Mouse (Mus musculus) spleen, adult 2 months (tissue): ENCODE results near the gene Cog8.

ENCODE experiments used
- CTCF ChIP-seq: fragments of 200-500 bp; IDR thresholded peaks from 2 replicates; pipeline ENCODE4 v1.5.1; 2011; ENCODE audit warnings: mild to moderate bottlenecking, inconsistent platforms; ENCODE audit not compliant: insufficient read depth, insufficient read length, insufficient replicate concordance; ENCODE audit errors: extremely low read depth
- POLR2A ChIP-seq: fragments of 200-500 bp; IDR thresholded peaks from 2 replicates; pipeline ENCODE4 v1.6.1; 2011; ENCODE audit warnings: low read depth, low read length, inconsistent platforms

- TF ChIP-seq POLR2A (no peak), CTCF (no peak)
Measured at GRCm38 (mm10) chr8:107040632-107041031, 15.9 kb downstream of the Cog8 start.
